Mouse (Mus musculus): Measurements from ENCODE around the gene Igf2. TPM values are rescaled to one million over a fixed set of nuclear protein-coding genes. Genes with fewer than 3 reads are reported as not detected.

Igf2 gene
- polyA plus RNA-seq, 1 experiment from 2014 or later: 1,178 TPM

GRCm38 (mm10) chr7:142622180-142622579 is 44.4 kb downstream of the Igf2 start:
- Histone ChIP-seq H3K9me3 (replicated peaks) (no peaks in the 10 kb centered on the region), H3K27me3 (no peaks in the 10 kb centered on the region), H3K27ac (no peak overlapping the region), H3K4me1 (replicated peaks) (no peaks in the 10 kb centered on the region), H3K9ac (no peak overlapping the region), H3K4me2 (no peak overlapping the region), H3K4me3 (no peak overlapping the region), H3K36me3 (no peaks in the 10 kb centered on the region)
- ATAC-seq (replicated peaks; ENCODE audit: insufficient number of reproducible peaks, insufficient read depth, low FRiP score, low read depth): 0 out of 2 replicates have a peak, but pooled peaks have one; percentile 31
- WGBS: 63% methylated on average over 4 of the region's 4 CpGs

- Histone ChIP-seq H3K4me3 (no peak overlapping the region), H3K36me3 (no peaks in the 10 kb centered on the region), H3K9ac (no peak overlapping the region), H3K27me3 (no peaks in the 10 kb centered on the region), H3K4me1 (replicated peaks) (peaks cover 24% of the 10 kb centered on the region), H3K4me2 (no peak overlapping the region), H3K27ac (no peak overlapping the region), H3K9me3 (replicated peaks) (no peaks in the 10 kb centered on the region)
- 76% methylated on average over 2 of the region's 2 CpGs for WGBS
- ATAC-seq (replicated peaks; ENCODE audit: insufficient number of reproducible peaks, insufficient read depth, low FRiP score, low read depth): no peak
These were observed 53.5 kb downstream of the Igf2 start for GRCm38 (mm10) chr7:142613077-142613476.

GRCm38 (mm10) chr7:142610627-142611406 is 55.8 kb downstream of the Igf2 start:
- peak overlapping the region; percentile 16 for H3K4me3 ChIP-seq

GRCm38 (mm10) chr7:142600921-142601320 is 65.7 kb downstream of the Igf2 start:
- no peak overlapping the region for H3K27ac ChIP-seq
- H3K36me3 ChIP-seq: no peaks in the 10 kb centered on the region
- no peak overlapping the region for H3K4me3 ChIP-seq
- H3K4me1 ChIP-seq (replicated peaks): peaks cover 10% of the 10 kb centered on the region
- H3K9me3 ChIP-seq (replicated peaks): no peaks in the 10 kb centered on the region
- no peak overlapping the region for H3K4me2 ChIP-seq
- H3K27me3 ChIP-seq: no peaks in the 10 kb centered on the region
- 94% methylated on average over 2 of the region's 2 CpGs for WGBS
- ATAC-seq (replicated peaks; ENCODE audit: insufficient number of reproducible peaks, insufficient read depth, low FRiP score, low read depth): no peak
- no peak overlapping the region for H3K9ac ChIP-seq

More at GRCm38 (mm10) chr7:142610627-142611406, 55.8 kb downstream of the Igf2 start:
- Histone ChIP-seq H3K36me3 (no peaks in the 10 kb centered on the region), H3K9me3 (replicated peaks) (no peaks in the 10 kb centered on the region), H3K4me1 (replicated peaks) (peaks cover 24% of the 10 kb centered on the region), H3K4me2 (peak overlapping the region; percentile 57), H3K27ac (peak overlapping the region; percentile 84), H3K27me3 (no peaks in the 10 kb centered on the region), H3K9ac (peak overlapping the region; percentile 30)
- WGBS: 1% methylated on average over 12 of the region's 12 CpGs
- peak; percentile 94 for ATAC-seq (replicated peaks; ENCODE audit: insufficient number of reproducible peaks, insufficient read depth, low FRiP score, low read depth)

MicroRNAs within 50 kb of the gene (microRNA counts, 519-probe panel; counts per million panel counts)
- 2,492 counts per million, percentile 51 among the panel's probes with 10 or more counts for microRNA mmu-miR-483

Small RNA genes within 50 kb of the gene (microRNA-seq; reads per million reads assigned to microRNA genes)
- gene Mir483: 3,133 reads per million, percentile 89 among the genes with 10 or more reads in this experiment

Other genes starting within 250 kb of the Igf2 start
- gene Syt8, start 232.0 kb downstream of the Igf2 start, polyA plus RNA-seq (2015; fragmentation: Nextera tagmentation; extraction: Ambion mirVana): 0.48 and 1.7 TPM in 2 replicates
- 16.8 and 16.9 TPM in 2 replicates for gene Tnni2, start 225.0 kb downstream of the Igf2 start, polyA plus RNA-seq (2015; fragmentation: Nextera tagmentation; extraction: Ambion mirVana)
- 49.6 and 83.5 TPM in 2 replicates for gene Lsp1, start 206.0 kb downstream of the Igf2 start, polyA plus RNA-seq (2015; fragmentation: Nextera tagmentation; extraction: Ambion mirVana)
- gene Tnnt3, start 168.0 kb downstream of the Igf2 start, polyA plus RNA-seq (2015; fragmentation: Nextera tagmentation; extraction: Ambion mirVana): 4.6 and 4.8 TPM in 2 replicates
- 17.0 and 18.7 TPM in 2 replicates for gene Mrpl23, start 134.1 kb downstream of the Igf2 start, polyA plus RNA-seq (2015; fragmentation: Nextera tagmentation; extraction: Ambion mirVana)
- not detected in 2 replicates for gene Gm49394, start 3.1 kb upstream of the Igf2 start, polyA plus RNA-seq (2015; fragmentation: Nextera tagmentation; extraction: Ambion mirVana)
- gene Ins2, start 76.6 kb upstream of the Igf2 start, polyA plus RNA-seq (2015; fragmentation: Nextera tagmentation; extraction: Ambion mirVana): 0.58 and 1.6 TPM in 2 replicates